Mouse (Mus musculus) megakaryocyte progenitor cell, adult 5-6 weeks (primary cell): ENCODE data around the gene Echdc2. TPM values are rescaled to one million over a fixed set of nuclear protein-coding genes. Genes with fewer than 3 reads are reported as not detected.
"Not testable (repeated sequence)": the region's sequence is repeated elsewhere in the genome, so short reads cannot be mapped to it uniquely, and the experiment has no call there.

Experiments used
- ATAC-seq: replicated peaks from 2 replicates; pipeline ENCODE4 v1.8.0; 2016; ENCODE audit warnings: mild to moderate bottlenecking, moderate TSS enrichment, inconsistent platforms; ENCODE audit not compliant: poor library complexity
- total RNA-seq, 2 experiments: library from RNA; stranded (forward) in 1 of 2; stranded (reverse) in 1 of 2; fragments of 157-497, 149-512 nt in 1 of 2; fragments of 200-1000 nt in 1 of 2; gene quantifications; 2 replicates each; pipeline versions ENCODE4 v1.2.3 to v1.2.4; 2015 to 2017

Echdc2 gene
- total RNA-seq (2015) (0.37 and 0.86 TPM in 2 replicates), total RNA-seq (2017) (not detected in 2 replicates)

GRCm38 (mm10) chr4:108165152-108165895 is at the start of gene Echdc2:
Gene Echdc2, plus strand, starts transcription at chr4:108165437.
- ATAC-seq, result peak; percentile 39; the same call in 1 of the 2 replicates

GRCm38 (mm10) chr4:108116466-108116865 is 48.8 kb upstream of the Echdc2 start:
- ATAC-seq, result no peak

GRCm38 (mm10) chr4:108117488-108117887 is 47.7 kb upstream of the Echdc2 start:
- ATAC-seq, result no peak

- peak; percentile 97 for ATAC-seq
Measured at GRCm38 (mm10) chr4:108117924-108118876, 47.0 kb upstream of the Echdc2 start.

GRCm38 (mm10) chr4:108124104-108124503 is 41.1 kb upstream of the Echdc2 start:
- no peak for ATAC-seq

GRCm38 (mm10) chr4:108126260-108126659 is 39.0 kb upstream of the Echdc2 start:
- no peak for ATAC-seq

- ATAC-seq, result no peak
Measured at GRCm38 (mm10) chr4:108127516-108127915, 37.7 kb upstream of the Echdc2 start.

GRCm38 (mm10) chr4:108128339-108128738 is 36.9 kb upstream of the Echdc2 start:
- no peak for ATAC-seq

- ATAC-seq, result no peak
Measured at GRCm38 (mm10) chr4:108130452-108130851, 34.8 kb upstream of the Echdc2 start.

GRCm38 (mm10) chr4:108136938-108137337 is 28.3 kb upstream of the Echdc2 start:
- no peak for ATAC-seq

- not testable (repeated sequence) for ATAC-seq
Measured at GRCm38 (mm10) chr4:108143178-108143577, 22.1 kb upstream of the Echdc2 start.

GRCm38 (mm10) chr4:108143778-108144177 is 21.5 kb upstream of the Echdc2 start:
- no peak for ATAC-seq

GRCm38 (mm10) chr4:108144880-108145279 is 20.4 kb upstream of the Echdc2 start, which contains the start of gene Scp2:
Gene Scp2, minus strand, starts transcription at chr4:108144998.
- ATAC-seq, result no peak

- ATAC-seq, result not testable (repeated sequence)
Measured at GRCm38 (mm10) chr4:108145554-108145953, 19.7 kb upstream of the Echdc2 start.

GRCm38 (mm10) chr4:108155141-108155540 is 10.1 kb upstream of the Echdc2 start:
- not testable (repeated sequence) for ATAC-seq

GRCm38 (mm10) chr4:108161936-108162335 is 3.3 kb upstream of the Echdc2 start:
- ATAC-seq, result no peak

- ATAC-seq, result no peak
Measured at GRCm38 (mm10) chr4:108163291-108163690, 1.9 kb upstream of the Echdc2 start.

GRCm38 (mm10) chr4:108166874-108167273 is 1.6 kb downstream of the Echdc2 start:
- no peak for ATAC-seq

- ATAC-seq, result no peak
Measured at GRCm38 (mm10) chr4:108168056-108168455, 2.8 kb downstream of the Echdc2 start.

- no peak for ATAC-seq
Measured at GRCm38 (mm10) chr4:108182278-108182677, 17.0 kb downstream of the Echdc2 start.

GRCm38 (mm10) chr4:108192821-108193323 is 27.6 kb downstream of the Echdc2 start:
- ATAC-seq, result no peak
